Mouse (Mus musculus) forebrain, embryonic 11.5 days (tissue): Measurements from ENCODE around the gene Leprot. TPM values are rescaled to one million over a fixed set of nuclear protein-coding genes. Genes with fewer than 3 reads are reported as not detected.

ENCODE experiments used
- ATAC-seq: fragments of 200-750 bp; cut with Nextera tagmentation; replicated peaks from 2 replicates; pipeline ENCODE4 v1.8.0; 2017; ENCODE audit warnings: moderate TSS enrichment; ENCODE audit not compliant: low FRiP score
- DNase-seq: peaks from one replicate; pipeline ENCODE4 v3.0.0-alpha.2; 2017; ENCODE audit warnings: low spot score
- H3K27ac ChIP-seq: fragments of 300-500 bp; sonication (generic); 2 replicates; pipeline ENCODE4 v1.5.1; 2014; ENCODE audit warnings: low read depth, low read length
- H3K27me3 ChIP-seq: fragments of 300-500 bp; sonication (generic); 2 replicates; pipeline ENCODE4 v1.6.1; 2014; ENCODE audit warnings: mild to moderate bottlenecking, low read length, mixed read lengths; ENCODE audit not compliant: control insufficient read depth, insufficient read depth
- H3K36me3 ChIP-seq: fragments of 300-500 bp; sonication (generic); 2 replicates; pipeline ENCODE4 v1.6.1; 2014; ENCODE audit warnings: mild to moderate bottlenecking, low read length, moderate library complexity, mixed read lengths; ENCODE audit not compliant: control insufficient read depth, insufficient read depth
- H3K4me1 ChIP-seq: fragments of 300-500 bp; sonication (generic); replicated peaks from 2 replicates; pipeline ENCODE4 v1.6.1; 2014; ENCODE audit warnings: low read length, mixed read lengths; ENCODE audit not compliant: control insufficient read depth, insufficient read depth
- H3K4me2 ChIP-seq: fragments of 300-500 bp; sonication (generic); 2 replicates; pipeline ENCODE4 v1.6.1; 2014; ENCODE audit warnings: low read depth, mild to moderate bottlenecking, low read length, moderate library complexity, mixed read lengths; ENCODE audit not compliant: severe bottlenecking
- H3K4me3 ChIP-seq: fragments of 300-500 bp; sonication (generic); 2 replicates; pipeline ENCODE4 v1.5.1; 2014; ENCODE audit warnings: low read depth, low read length
- H3K9ac ChIP-seq: fragments of 300-500 bp; sonication (generic); 2 replicates; pipeline ENCODE4 v1.6.1; 2014; ENCODE audit warnings: low read length
- H3K9me3 ChIP-seq: fragments of 300-500 bp; sonication (generic); 2 replicates; pipeline ENCODE4 v1.6.1; 2016; ENCODE audit warnings: low read length, mixed read lengths; ENCODE audit not compliant: control insufficient read depth
- WGBS: fragments of 180-500 bp; shearing (Covaris S2); extraction: QIAGEN DNeasy Blood & Tissue Kit; methylation state at CpG from one replicate; pipeline ENCODE4 v1.1.7; 2014; 5-methylcytosine and 5-hydroxymethylcytosine counted together
- polyA plus RNA-seq: library from polyadenylated mRNA; unstranded; fragments of >200 nt; fragmentation: Nextera tagmentation; extraction: Ambion mirVana; gene quantifications from 2 replicates; pipeline ENCODE4 v1.2.1, GENCODE M21; 2014

Leprot gene
- 60.2 and 65.6 TPM in 2 replicates for polyA plus RNA-seq

DNA sequence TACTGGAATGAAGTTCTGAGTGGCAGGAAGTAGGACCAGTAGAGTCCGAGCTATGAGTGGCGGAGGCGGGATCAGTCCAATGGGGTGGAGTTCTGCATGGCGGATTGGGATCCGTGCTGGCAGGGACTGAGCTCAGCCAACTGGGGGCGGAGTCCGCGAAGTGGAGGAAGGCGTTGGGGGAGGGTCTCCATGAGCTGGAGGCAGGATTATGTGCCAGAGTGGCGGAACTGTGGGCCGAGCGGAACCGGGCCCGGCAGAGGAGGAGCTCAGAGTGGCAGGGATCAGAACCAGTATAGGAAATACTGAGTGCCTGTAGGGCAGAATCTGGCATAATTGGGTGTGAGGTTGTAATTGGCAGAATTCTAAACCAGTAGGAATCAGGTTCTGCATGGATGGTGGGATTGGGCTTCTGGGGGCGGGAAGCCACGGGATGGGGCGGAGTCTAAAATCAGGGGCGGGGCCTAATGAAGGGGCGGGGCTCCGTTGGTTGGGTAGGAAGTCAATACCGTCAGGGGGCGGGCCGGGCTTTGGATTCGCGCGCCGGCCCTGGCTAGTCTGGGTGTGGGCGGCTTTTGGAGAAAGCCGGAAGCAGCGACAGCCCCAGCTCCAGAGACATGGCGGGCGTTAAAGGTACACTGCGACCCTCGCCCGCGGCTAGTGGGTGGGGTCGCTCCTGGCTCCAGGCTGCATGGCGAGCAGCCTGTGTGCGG is at the start of gene Leprot:
TSS of gene Leprot (plus strand) at position 523 of the 710 bp plus-strand sequence.
- DNase-seq = peak; percentile 99

DNA sequence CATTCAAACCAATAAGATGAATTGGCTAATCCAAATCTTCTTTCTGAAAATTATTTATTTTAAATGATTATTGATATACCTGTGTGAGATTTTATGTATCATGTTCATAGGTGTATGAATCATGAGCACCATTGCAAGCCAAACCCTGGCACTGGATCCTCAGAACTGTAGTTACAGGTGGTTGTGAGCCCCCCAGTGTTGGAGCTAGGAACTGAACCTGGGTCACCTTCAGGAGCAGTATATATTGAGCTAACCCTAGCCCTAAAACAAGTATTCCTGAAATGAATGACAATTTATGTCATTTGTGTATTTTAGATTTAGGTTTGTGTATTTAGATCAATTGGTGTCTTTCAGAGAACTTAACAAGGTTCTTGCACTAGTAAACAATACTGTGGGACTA is 45.8 kb upstream of the Leprot start:
- no peak for ATAC-seq
- Histone ChIP-seq H3K27me3 (no peaks in the 10 kb centered on the region), H3K4me2 (no peak overlapping the region), H3K9me3 (no peaks in the 10 kb centered on the region), H3K27ac (no peak overlapping the region), H3K36me3 (no peaks in the 10 kb centered on the region), H3K4me1 (no peaks in the 10 kb centered on the region), H3K9ac (no peak overlapping the region), H3K4me3 (no peak overlapping the region)
- no peak for DNase-seq

More for the DNA sequence above, at the start of gene Leprot:
- H3K36me3 ChIP-seq = no peaks in the 10 kb centered on the region
- H3K27ac ChIP-seq = peak within 1 kb of the TSS; percentile 84
- H3K9me3 ChIP-seq = no peaks in the 10 kb centered on the region
- H3K4me1 ChIP-seq = no peaks in the 10 kb centered on the region; the same call in 1 of the 2 replicates
- H3K4me2 ChIP-seq = peak within 1 kb of the TSS; percentile 65
- peak within 1 kb of the TSS; percentile 96 for H3K9ac ChIP-seq
- under 1% methylated on average over 39 of the region's 39 CpGs for WGBS
- peak within 1 kb of the TSS; percentile 80 for H3K4me3 ChIP-seq
- ATAC-seq = peak; percentile 99
- H3K27me3 ChIP-seq = no peaks in the 10 kb centered on the region

DNA sequence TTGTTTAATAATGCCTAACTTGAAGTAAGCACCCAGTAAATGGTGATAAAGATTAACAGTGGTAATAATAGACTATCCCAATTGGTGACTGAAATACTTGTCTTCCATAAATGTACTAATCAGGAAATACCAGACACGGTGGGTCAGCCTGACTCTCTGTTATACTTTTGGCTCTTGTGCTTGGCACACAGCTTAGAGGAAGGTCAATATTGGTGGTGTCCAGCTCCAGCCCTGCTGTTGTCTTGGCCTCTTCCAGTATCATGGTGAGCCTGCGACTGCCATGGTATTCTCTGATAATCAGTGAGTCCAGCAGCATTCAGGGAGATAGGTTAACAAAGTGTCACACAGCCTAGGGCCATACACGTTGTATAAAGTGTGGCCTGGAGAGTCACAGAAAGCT is 43.9 kb upstream of the Leprot start:
- DNase-seq (no peak), ATAC-seq (no peak)
- no peaks in the 10 kb centered on the region for H3K27me3 ChIP-seq
- no peak overlapping the region for H3K4me2 ChIP-seq
- H3K9me3 ChIP-seq = no peaks in the 10 kb centered on the region
- 86% methylated on average over 3 of the region's 3 CpGs for WGBS
- no peak overlapping the region for H3K9ac ChIP-seq
- no peak overlapping the region for H3K4me3 ChIP-seq
- H3K27ac ChIP-seq = no peak overlapping the region
- no peaks in the 10 kb centered on the region for H3K4me1 ChIP-seq
- no peaks in the 10 kb centered on the region for H3K36me3 ChIP-seq

DNA sequence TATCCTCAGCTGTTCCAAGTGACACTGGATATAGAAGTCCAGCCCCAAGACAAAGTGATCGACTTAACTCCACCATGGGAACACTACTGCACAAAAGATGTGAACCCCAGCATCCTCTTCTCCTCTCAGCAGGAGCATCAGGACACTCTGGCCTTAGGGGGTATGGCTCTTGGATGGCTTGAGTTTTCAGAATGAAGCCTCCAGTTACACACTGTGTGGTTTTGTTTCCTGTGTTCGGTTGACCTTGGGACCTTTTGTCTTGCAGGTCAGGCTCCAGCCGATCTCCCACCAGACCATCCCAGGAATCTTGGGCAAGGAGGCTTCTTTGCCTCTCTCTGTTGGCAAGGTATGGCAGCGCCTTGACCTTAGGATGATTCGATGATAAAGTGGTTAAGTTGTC is 31.0 kb upstream of the Leprot start:
- ATAC-seq = no peak
- H3K27ac ChIP-seq = no peak overlapping the region
- no peak for DNase-seq
- no peak overlapping the region for H3K4me3 ChIP-seq
- no peaks in the 10 kb centered on the region for H3K36me3 ChIP-seq
- no peaks in the 10 kb centered on the region for H3K4me1 ChIP-seq
- WGBS = 84% methylated on average over 5 of the region's 5 CpGs
- no peaks in the 10 kb centered on the region for H3K27me3 ChIP-seq
- H3K4me2 ChIP-seq = no peak overlapping the region
- H3K9me3 ChIP-seq = no peaks in the 10 kb centered on the region
- no peak overlapping the region for H3K9ac ChIP-seq

DNA sequence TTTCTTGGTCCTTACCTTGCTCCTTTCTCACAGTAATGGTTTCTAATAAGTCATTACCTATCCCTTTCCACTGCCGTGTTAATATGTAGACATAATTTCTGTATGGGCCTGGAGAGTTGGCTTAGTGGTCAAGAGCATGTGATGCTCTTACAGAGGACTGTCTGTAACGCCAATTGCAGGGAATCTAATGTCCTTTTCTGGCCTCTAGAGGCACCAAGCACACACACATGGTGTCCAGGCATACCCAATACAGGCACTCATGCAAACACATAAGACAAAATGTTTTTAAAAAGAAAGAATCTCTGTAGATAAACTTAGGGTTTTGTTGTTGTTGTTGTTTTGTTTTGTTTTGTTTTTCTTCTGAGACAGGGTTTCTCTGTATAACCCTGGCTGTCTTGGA is 29.8 kb upstream of the Leprot start:
- Histone ChIP-seq H3K4me2 (no peak overlapping the region), H3K9me3 (no peaks in the 10 kb centered on the region), H3K27me3 (no peaks in the 10 kb centered on the region), H3K9ac (no peak overlapping the region), H3K36me3 (no peaks in the 10 kb centered on the region), H3K4me3 (no peak overlapping the region), H3K4me1 (no peaks in the 10 kb centered on the region), H3K27ac (no peak overlapping the region)
- no peak for ATAC-seq
- WGBS = 71% methylated on average over 2 of the region's 2 CpGs
- no peak for DNase-seq

DNA sequence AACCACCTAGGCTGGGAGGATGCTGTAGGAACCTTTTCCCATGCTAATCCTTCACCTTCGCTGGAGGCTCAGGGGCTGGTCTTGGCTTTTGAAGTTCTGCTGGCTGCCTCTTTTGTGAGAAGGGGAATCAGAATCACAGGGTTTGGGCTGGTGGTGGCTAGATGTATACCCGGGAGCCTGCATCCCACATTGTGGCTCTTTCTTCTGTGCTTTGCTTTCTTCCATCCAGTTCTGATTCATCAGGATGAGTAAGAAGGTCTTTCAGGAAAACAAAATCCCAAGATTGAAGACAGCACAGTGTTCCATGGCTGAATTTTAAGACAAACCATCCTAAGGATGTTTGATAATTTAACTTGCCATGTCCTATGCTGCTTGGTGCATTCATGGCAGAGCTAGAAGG is 27.3 kb upstream of the Leprot start:
- ATAC-seq (no peak), DNase-seq (no peak)
- Histone ChIP-seq H3K4me3 (no peak overlapping the region), H3K4me1 (no peaks in the 10 kb centered on the region), H3K36me3 (no peaks in the 10 kb centered on the region), H3K9ac (no peak overlapping the region), H3K27ac (no peak overlapping the region), H3K9me3 (no peaks in the 10 kb centered on the region), H3K4me2 (no peak overlapping the region), H3K27me3 (no peaks in the 10 kb centered on the region)
- WGBS = 70% methylated on average over 2 of the region's 2 CpGs

DNA sequence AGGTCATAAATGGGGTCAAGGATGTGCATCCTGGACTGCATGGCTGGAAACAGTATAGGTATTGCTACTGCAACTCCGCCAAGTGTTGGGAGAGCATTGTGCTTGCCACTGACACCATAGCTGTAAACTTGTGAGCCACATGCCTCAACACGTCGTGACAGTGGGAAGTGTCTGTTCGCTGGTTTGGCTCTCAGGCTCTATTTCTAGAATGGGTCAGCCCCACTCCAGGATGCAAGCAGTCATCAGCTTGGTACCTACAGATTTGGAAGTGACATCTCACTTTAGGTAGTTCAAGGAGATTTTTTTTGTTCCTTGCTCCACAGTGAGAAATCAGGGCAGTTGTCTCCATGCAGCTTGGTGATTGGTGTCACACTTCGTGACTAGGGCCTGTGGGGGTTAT is 26.3 kb upstream of the Leprot start:
- no peak for ATAC-seq
- Histone ChIP-seq H3K9me3 (no peaks in the 10 kb centered on the region), H3K36me3 (no peaks in the 10 kb centered on the region), H3K4me3 (no peak overlapping the region), H3K9ac (no peak overlapping the region), H3K4me2 (no peak overlapping the region), H3K4me1 (no peaks in the 10 kb centered on the region), H3K27ac (no peak overlapping the region), H3K27me3 (no peaks in the 10 kb centered on the region)
- DNase-seq = no peak
- 89% methylated on average over 5 of the region's 5 CpGs for WGBS

DNA sequence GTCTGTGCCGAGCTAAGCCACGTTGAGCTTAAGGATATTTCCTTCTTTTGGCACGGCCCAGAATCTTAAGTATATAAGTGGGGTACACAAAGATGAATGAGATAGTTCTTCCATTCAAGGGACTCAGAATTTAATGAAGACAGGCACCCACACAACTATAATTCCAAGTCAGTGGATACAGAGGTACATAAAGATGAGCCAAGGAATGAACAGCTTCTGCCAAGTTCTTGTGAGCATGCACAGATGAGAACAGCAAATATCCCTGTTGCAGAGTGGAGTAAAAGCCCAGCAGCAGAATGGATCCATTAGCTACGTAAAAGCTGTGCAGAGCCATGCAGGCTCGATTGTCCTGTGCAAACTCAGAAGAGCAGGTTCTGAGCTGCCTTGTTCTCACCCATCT is 22.2 kb upstream of the Leprot start:
- no peak for DNase-seq
- Histone ChIP-seq H3K27ac (no peak overlapping the region), H3K9me3 (no peaks in the 10 kb centered on the region), H3K4me3 (no peak overlapping the region), H3K9ac (no peak overlapping the region), H3K27me3 (no peaks in the 10 kb centered on the region), H3K4me2 (no peak overlapping the region), H3K4me1 (no peaks in the 10 kb centered on the region), H3K36me3 (no peaks in the 10 kb centered on the region)
- 87% methylated on average over 5 of the region's 5 CpGs for WGBS
- ATAC-seq = no peak

DNA sequence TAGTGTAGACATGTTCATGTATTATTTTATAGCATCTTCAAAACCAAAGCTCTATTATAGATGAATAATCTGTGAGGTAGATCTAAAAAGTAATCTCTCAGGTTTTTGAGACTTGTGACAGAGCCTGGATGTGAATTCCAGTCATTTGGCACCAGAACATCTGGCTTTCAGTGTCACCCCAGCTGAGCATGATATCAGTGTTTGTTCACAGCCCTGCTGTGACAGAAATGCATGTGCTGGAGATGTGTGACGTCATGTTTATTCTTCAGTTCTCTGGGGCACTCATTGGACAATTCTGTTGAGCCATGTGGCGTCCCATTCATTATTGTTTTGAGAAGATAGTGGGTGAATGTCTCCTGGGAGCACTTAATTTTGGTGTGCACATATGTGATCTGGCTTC is 11.9 kb upstream of the Leprot start:
- no peak for ATAC-seq
- 84% methylated on average over 2 of the region's 2 CpGs for WGBS

More for the DNA sequence above, 11.9 kb upstream of the Leprot start:
- Histone ChIP-seq H3K27me3 (no peaks in the 10 kb centered on the region), H3K36me3 (no peaks in the 10 kb centered on the region), H3K4me3 (no peak overlapping the region), H3K9me3 (no peaks in the 10 kb centered on the region), H3K27ac (no peak overlapping the region), H3K4me2 (no peak overlapping the region), H3K9ac (no peak overlapping the region), H3K4me1 (no peaks in the 10 kb centered on the region)
- no peak for DNase-seq
